Mouse (Mus musculus): Measurements from ENCODE around the gene Mroh8.

Gene Mroh8

GRCm38 (mm10) chr2:157279416-157279800 lies at the start of gene Mroh8:
Gene Mroh8, minus strand, starts transcription at chr2:157279549.
- in situ Hi-C loops (cut with MboI, MseI), result no loop called here

GRCm38 (mm10) chr2:157328570-157328969 lies 49.2 kb upstream of the Mroh8 start:
- in situ Hi-C loops (cut with MboI, MseI), result no loop called here

- in situ Hi-C loops (cut with MboI, MseI), result no loop called here
Measured at GRCm38 (mm10) chr2:157328106-157328505, 48.8 kb upstream of the Mroh8 start.

GRCm38 (mm10) chr2:157325238-157325637 lies 45.9 kb upstream of the Mroh8 start:
- in situ Hi-C loops (cut with MboI, MseI), result no loop called here

GRCm38 (mm10) chr2:157322029-157322766 lies 42.8 kb upstream of the Mroh8 start:
- in situ Hi-C loops (cut with MboI, MseI), result no loop called here

- in situ Hi-C loops (cut with MboI, MseI), result no loop called here
Measured at GRCm38 (mm10) chr2:157320886-157321285, 41.5 kb upstream of the Mroh8 start.

- in situ Hi-C loops (cut with MboI, MseI), result no loop called here
Measured at GRCm38 (mm10) chr2:157320135-157320534, 40.8 kb upstream of the Mroh8 start.

- in situ Hi-C loops (cut with MboI, MseI), result no loop called here
Measured at GRCm38 (mm10) chr2:157317220-157317619, 37.9 kb upstream of the Mroh8 start.

GRCm38 (mm10) chr2:157316358-157316933 lies 37.1 kb upstream of the Mroh8 start:
- in situ Hi-C loops (cut with MboI, MseI), result no loop called here

GRCm38 (mm10) chr2:157315486-157315885 lies 36.1 kb upstream of the Mroh8 start:
- in situ Hi-C loops (cut with MboI, MseI), result no loop called here

GRCm38 (mm10) chr2:157314310-157314709 lies 35.0 kb upstream of the Mroh8 start:
- in situ Hi-C loops (cut with MboI, MseI), result no loop called here

GRCm38 (mm10) chr2:157313718-157314117 lies 34.4 kb upstream of the Mroh8 start:
- in situ Hi-C loops (cut with MboI, MseI), result no loop called here

- in situ Hi-C loops (cut with MboI, MseI), result no loop called here
Measured at GRCm38 (mm10) chr2:157310963-157311637, 31.8 kb upstream of the Mroh8 start.

GRCm38 (mm10) chr2:157309611-157310010 lies 30.3 kb upstream of the Mroh8 start:
- in situ Hi-C loops (cut with MboI, MseI), result no loop called here

GRCm38 (mm10) chr2:157308273-157308917 lies 29.0 kb upstream of the Mroh8 start:
- in situ Hi-C loops (cut with MboI, MseI), result no loop called here

GRCm38 (mm10) chr2:157307715-157308265 lies 28.4 kb upstream of the Mroh8 start:
- in situ Hi-C loops (cut with MboI, MseI), result no loop called here

GRCm38 (mm10) chr2:157306091-157307032 lies 27.0 kb upstream of the Mroh8 start:
- in situ Hi-C loops (cut with MboI, MseI), result no loop called here

- in situ Hi-C loops (cut with MboI, MseI), result no loop called here
Measured at GRCm38 (mm10) chr2:157303096-157303495, 23.7 kb upstream of the Mroh8 start.

GRCm38 (mm10) chr2:157300051-157300450 lies 20.7 kb upstream of the Mroh8 start:
- in situ Hi-C loops (cut with MboI, MseI), result no loop called here

GRCm38 (mm10) chr2:157296105-157296689 lies 16.8 kb upstream of the Mroh8 start:
- in situ Hi-C loops (cut with MboI, MseI), result no loop called here

GRCm38 (mm10) chr2:157292093-157292492 lies 12.7 kb upstream of the Mroh8 start:
- in situ Hi-C loops (cut with MboI, MseI), result no loop called here

All from T-helper 1 cell (primary cell).